Mouse (Mus musculus) cerebellum, postnatal 10 days (tissue): ENCODE results near the gene Tamm41.

Experiments used
- DNase-seq, 2 experiments: peaks; one replicate each; pipeline ENCODE4 v3.0.0; 2021; ENCODE audit warnings: mixed read lengths in 2 of 2

Gene Tamm41

GRCm38 (mm10) chr6:115037103-115038094, at the start of gene Tamm41:
Gene Tamm41 (minus strand): TSS chr6:115037876.
- peak; percentile 95 for DNase-seq

- peak; percentile 85 to 86 for DNase-seq
These were observed 47.7 kb upstream of the Tamm41 start for GRCm38 (mm10) chr6:115085274-115085841.

- peak; percentile 49 to 57 for DNase-seq
These were observed 39.3 kb upstream of the Tamm41 start for GRCm38 (mm10) chr6:115076781-115077575.

- peak; percentile 87 to 89 for DNase-seq
These were observed 34.3 kb upstream of the Tamm41 start for GRCm38 (mm10) chr6:115072024-115072423.

GRCm38 (mm10) chr6:115065411-115066241, 27.9 kb upstream of the Tamm41 start:
- peak; percentile 79 to 87 for DNase-seq

GRCm38 (mm10) chr6:115062605-115063350, 25.1 kb upstream of the Tamm41 start:
- peak; percentile 69 to 76 for DNase-seq

- DNase-seq: peak; percentile 48 to 49
These were observed 21.6 kb upstream of the Tamm41 start for GRCm38 (mm10) chr6:115059227-115059626.

- peak; percentile 56 to 57 for DNase-seq
These were observed 19.0 kb upstream of the Tamm41 start for GRCm38 (mm10) chr6:115056699-115057098.

- peak; percentile 45 to 55 for DNase-seq
These were observed 17.8 kb upstream of the Tamm41 start for GRCm38 (mm10) chr6:115055440-115055839.

GRCm38 (mm10) chr6:115051586-115052197, 14.0 kb upstream of the Tamm41 start:
- DNase-seq: no peak

- peak; percentile 96 to 97 for DNase-seq
These were observed 11.3 kb upstream of the Tamm41 start for GRCm38 (mm10) chr6:115049015-115049414.

- DNase-seq: no peak
These were observed 10.1 kb upstream of the Tamm41 start for GRCm38 (mm10) chr6:115047816-115048215.

GRCm38 (mm10) chr6:115046064-115046463, 8.4 kb upstream of the Tamm41 start:
- DNase-seq: no peak

- peak in 1 of 2 experiments; percentile 39 for DNase-seq
These were observed 7.0 kb upstream of the Tamm41 start for GRCm38 (mm10) chr6:115044709-115045108.

- no peak for DNase-seq
These were observed 6.2 kb upstream of the Tamm41 start for GRCm38 (mm10) chr6:115043657-115044500.

GRCm38 (mm10) chr6:115042609-115043008, 4.9 kb upstream of the Tamm41 start:
- DNase-seq: no peak

GRCm38 (mm10) chr6:115033441-115033840, 4.2 kb downstream of the Tamm41 start:
- no peak for DNase-seq

GRCm38 (mm10) chr6:115030098-115030497, 7.6 kb downstream of the Tamm41 start:
- DNase-seq: peak; percentile 20 to 32

- DNase-seq: peak; percentile 61 to 77
These were observed 8.4 kb downstream of the Tamm41 start for GRCm38 (mm10) chr6:115029248-115029647.
